Mouse (Mus musculus) T-helper 1 cell (primary cell): ENCODE results near the gene Pde4c.

Source experiments
- in situ Hi-C: fragments of 300-600 bp; cut with MboI, MseI; formaldehyde crosslinking; loops from one replicate; pipeline ENCODE4 v1.15.1; 2025; ENCODE audit warnings: high pct_unique_total_duplicates

Pde4c gene

DNA sequence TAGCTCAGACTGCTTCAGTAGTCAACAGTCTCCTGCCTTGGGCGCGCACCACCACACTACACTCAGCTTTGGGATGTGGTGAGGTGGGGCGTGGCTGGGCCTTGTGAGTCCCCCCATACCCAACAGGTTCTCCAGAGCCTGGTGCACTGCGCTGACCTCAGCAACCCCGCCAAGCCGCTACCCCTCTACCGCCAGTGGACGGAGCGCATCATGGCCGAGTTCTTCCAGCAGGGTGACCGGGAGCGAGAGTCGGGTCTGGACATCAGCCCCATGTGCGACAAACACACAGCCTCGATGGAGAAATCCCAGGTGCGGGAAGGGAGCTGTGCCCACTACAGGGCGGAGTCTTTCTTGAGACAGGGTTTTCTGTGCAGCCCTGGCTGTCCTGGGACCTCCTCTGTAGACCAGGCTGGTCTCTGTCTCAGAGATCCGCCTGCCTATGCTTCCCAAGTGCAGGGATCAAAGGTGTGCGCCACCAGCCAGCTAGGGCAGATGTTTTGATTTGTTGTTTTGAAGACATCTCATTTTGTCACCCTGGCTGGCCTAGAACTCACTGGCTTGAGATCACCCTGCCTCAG lies 25.7 kb downstream of the Pde4c start:
- in situ Hi-C loops: no loop called here

DNA sequence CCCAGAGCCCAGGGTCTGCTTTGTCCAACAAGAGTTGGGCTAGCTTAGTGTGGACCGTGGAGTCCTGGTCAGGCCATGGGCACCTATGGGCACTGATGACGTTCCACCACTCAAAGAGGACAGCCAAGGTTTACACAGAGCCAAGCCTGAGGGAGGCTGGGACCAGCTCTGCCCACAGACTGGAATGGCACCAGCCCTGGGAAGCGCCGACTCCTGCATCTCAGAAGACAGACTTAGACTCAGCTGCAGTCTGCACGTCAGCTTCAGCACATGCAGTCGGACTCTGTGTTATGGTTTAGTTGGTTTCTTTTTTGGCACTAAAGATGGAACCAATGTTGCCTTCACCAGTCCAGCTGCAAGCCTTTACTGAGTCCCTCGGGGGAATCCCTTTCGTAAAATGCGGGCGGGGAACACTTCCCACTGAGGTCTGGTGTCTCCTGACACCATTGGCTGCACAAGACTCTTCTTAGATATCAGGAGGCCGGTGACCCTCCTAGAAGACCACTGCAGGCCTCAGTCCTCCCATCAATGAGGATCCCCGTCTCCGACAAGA lies 26.7 kb downstream of the Pde4c start:
- in situ Hi-C loops: no loop called here

DNA sequence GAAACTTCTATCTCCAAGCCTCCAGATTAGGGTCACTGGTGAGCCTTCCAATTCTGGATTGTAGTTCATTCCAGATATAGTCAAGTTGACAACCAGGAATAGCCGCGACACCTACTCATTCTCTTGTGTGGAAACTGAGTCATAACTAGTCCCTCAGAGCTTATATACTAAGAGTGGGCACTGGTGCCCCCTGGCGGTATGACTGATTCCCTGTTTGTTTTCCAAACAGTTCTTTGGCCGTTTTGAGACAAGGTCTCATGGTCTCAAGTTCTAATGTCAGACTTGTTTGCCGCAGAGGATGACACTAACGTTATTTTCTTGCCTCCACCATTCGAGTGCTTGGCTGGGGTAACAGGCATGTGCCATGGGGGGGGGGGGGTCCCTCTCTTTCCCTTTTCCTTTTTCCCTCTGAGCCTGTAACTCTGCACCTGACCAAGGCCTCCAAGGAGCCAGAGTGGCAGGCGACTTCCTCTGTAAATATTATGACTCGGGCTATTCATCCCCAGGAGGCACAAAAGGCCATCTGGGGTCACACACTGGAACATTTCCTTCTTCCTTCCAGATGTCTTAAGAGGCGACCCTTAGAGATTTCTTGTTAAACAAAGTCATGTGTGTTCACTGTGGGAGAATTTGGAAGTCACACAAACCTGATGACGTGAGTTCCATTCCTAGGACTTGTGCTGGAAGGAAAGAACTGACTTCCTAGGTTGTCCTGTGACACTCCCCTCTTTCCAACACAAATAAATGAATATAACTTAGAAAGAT lies 28.7 kb downstream of the Pde4c start:
- in situ Hi-C loops: no loop called here

DNA sequence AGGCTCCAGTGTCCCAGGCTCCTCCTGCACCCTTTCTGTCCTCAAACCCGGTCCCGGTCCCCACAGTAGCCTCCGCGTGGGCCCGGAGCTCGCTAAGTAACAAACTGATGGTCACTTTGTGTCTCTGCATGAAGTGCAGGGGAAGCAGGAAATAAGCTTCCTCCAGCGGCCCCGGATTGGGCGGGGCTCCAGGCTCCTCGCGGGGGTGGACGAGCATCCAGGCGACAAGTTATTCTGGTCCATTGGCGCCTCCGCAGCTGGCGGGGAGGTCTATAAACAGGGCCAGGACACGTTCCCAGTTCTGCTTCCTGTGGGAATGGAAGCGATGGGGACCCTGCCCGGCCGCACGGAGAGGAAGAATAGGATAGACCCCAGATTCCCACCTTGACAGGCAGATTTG lies 29.6 kb downstream of the Pde4c start:
- in situ Hi-C loops: no loop called here

DNA sequence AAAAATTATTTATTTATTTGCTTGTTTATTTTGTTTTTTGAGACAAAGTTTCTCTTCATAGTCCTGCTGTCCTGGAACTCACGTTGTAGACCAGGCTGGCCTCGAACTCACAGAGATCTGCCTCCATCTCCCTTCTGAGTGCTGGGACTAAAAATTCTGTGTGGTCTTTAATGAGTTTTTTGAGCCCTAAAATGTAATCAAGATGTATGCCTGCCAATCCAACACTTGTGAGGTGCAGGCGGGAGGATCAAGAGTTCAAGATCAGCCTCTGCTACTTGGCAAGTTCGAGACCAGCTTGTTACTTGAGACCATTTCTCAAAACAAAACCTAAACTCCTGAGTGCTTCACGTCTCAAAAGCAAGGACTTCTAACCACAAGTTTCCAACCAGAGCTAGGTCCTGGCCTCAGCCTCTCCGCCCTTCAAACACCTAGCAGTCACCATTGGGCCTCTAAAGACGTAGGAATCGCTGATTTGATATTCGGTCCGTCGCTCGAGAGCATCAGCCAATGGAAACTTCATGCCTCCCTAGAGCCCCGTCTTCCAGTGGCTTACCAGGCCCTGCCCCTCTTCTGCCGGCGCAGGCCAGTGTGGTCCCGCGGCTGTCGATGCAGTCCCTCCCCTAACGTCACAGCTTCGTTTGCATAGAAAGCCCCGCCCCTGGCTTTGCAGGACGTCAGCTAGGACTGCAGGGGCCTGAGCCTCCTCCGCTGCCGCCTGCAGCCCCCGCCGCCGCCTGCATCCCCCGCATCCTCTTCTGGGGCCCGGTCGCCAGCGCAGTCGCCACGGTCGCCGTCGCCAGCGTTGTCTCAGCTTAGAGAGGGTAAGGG lies 30.7 kb downstream of the Pde4c start, which contains the start of gene Rab3a:
Gene Rab3a, plus strand, starts transcription at position 637 of the 828 bp plus-strand sequence.
- in situ Hi-C loops: no loop called here

DNA sequence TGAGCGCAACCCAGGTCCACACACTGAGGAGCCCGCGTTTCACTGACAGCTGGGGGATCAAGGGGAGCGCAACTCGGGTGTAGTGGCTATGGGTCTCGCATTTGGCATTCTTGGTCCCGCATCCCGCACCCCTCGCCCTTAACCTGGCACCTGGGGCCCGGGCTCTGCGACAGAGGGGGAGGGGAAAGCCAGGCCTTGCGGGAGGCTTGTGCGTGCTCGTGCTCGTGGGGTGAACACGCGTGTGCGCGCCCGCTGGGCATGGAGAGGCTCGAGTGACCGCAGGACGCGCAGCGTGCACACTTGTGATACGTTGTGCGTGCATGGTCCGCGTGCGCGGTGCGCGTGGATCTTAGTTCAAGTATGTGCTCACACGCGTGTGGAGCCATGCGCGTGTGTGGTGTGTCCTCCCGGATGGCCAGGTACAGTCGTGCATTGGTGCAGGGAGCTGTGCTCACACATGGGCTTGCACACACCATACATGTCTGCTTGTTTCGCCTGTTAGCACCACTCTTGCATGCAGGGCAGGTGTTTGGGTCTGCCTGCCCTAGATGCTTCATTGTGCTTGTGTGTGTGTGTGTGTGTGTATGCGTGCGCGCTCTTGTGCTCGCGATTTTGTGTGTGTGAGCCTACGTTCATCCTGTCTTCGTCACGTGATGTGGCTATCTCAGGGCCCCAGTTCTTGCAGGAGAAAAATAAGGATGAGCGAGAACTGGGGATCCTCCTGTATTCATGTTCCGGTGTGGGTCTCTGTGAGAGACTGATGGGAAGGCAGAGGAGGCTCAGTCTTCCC lies 31.5 kb downstream of the Pde4c start:
- in situ Hi-C loops: no loop called here

DNA sequence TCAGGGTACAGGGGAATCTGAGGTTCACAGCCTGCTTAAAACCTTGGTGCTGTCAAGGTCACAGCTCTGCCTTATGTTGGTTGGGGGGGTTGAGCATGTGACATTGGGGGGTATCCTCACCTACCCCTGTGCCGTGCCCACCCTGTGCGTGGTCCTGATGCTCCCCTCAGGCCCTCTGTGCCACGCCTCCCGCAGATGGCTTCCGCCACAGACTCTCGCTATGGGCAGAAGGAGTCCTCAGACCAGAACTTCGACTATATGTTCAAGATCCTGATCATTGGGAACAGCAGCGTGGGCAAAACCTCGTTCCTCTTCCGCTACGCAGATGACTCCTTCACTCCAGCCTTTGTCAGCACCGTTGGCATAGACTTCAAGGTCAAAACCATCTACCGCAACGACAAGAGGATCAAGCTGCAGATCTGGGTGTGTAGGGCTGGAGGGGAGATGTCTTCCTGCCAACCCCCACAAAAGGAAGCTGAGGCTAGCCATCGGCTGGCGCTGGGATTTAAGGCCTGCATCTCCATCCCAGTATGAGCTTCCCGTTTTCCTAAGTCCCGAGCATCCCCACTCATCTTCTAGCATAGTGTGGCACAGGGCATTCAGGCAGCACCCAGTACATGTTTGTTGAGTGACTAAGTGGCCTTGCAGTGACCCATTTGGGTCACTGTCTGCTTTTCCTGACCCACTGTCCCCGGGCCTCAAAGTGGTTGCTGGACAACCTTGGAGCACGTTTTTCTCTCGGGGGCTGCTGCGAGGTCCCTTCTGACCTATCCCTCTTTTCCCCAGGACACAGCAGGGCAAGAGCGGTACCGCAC lies 32.3 kb downstream of the Pde4c start:
- in situ Hi-C loops: no loop called here

DNA sequence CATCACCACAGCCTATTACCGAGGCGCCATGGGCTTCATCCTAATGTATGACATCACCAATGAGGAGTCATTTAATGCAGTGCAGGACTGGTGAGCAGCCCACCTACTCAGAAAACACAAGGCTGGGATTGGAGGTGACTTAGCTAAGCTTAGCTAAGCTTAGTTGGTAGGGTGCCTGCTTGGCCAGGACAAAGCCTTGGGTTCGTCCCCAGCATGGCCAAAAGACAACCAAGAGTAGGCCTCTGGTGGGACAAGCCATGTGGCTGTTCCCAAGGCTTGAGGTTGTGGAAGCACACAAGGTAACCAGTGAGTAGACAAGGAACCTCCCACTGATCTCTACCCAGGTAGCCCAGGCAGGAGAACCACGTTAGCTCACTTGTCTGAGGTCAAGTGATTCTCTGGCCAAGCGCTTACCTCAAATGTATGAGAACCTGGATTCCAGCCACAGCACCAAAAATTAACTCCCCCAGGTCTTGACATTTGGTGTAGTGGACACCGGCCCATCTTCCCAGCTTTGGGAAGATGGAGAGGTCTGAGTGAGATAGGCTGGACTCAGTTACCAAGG lies 33.0 kb downstream of the Pde4c start:
- in situ Hi-C loops: no loop called here

DNA sequence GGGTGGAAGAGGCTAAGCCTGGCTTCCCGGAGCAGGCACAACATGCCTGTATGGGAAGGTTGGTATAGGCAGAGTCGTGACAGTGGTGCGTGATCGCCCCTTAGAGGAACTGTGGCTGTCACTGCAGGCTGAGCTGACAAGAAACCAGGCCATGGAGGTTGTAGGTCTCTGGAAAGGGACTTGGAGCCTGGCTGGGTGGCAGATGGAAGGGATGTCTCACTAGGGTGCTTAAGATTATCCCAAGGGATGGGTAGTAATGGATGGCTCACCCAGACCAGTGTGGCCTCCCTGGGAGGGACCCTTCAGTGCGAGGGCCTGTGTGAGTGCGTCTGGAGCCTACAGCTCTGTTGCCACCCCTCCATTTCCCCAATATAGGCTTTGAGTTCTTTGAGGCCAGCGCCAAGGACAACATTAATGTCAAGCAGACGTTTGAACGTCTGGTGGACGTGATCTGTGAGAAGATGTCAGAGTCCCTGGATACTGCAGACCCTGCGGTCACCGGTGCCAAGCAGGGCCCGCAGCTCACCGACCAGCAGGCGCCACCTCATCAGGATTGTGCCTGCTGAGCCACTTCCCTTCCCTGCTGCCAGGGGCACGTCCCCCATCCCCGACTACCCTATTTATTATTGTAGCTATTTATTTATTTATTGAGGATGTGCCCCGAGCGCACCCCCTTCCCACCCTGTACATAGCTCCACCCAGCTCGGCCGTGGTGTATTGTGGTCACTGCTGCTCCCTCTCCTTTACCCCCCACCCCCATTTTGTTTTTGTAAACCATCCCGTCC lies 34.2 kb downstream of the Pde4c start:
- in situ Hi-C loops: no loop called here

DNA sequence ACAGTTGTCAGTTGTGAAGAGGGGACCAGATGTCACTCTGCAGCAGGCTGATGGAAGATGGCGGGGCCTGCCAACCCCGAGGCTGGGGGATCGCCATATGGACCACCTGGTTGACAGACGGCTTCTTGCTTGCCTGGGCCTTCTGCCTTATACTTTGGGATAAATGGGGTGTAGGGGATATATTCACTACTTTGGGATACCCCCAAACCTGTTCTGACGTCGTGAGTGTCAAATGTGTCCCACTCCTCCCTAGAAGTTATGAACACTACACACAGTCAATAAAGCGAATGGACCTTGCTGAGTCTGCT lies 34.7 kb downstream of the Pde4c start:
- in situ Hi-C loops: no loop called here

DNA sequence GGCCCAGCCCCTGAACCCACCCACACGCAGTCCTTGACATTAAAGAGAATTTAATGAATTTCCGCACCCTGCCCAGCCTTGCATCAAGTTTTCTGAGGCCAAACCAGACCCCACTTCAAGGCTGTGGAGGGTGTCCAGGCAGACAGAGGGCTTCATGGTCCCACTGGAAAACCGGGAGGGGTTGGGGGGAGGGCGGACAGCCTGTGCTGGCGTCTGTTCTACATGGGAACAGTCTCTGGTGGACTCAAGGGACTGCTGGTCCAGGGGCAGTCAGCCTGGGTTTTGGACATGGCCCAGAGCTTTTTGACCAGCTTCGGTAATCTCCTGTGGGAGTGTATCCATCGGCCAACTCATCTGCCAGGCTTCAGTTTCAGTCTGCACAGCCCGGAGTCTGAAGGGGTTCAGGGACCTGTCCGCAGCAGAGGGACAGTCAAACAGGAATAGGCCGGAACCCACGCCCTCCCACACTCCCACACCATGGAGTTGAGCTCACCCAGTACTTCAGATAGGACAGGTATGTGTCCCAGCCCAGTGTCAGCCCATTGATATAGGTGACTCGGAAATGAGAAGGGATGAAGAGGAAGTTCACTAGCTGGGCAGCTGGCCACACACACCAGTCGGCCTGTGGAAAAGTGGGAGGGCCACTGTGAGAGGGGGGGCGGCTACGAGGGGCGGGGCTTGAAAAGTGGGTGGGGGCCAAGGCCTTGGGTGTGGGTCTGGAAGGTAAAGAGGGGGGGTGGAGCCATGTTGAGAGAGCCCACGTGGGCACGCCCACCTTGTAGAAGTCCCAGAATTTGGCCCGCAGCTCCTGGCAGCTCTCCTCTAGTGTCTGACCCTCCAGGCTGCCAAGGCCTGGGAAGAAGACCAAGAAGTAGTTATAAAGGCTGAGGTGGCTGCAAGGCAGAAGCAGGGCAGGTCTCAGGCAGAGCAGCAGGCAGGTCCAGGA lies 35.4 kb downstream of the Pde4c start:
- in situ Hi-C loops: no loop called here

DNA sequence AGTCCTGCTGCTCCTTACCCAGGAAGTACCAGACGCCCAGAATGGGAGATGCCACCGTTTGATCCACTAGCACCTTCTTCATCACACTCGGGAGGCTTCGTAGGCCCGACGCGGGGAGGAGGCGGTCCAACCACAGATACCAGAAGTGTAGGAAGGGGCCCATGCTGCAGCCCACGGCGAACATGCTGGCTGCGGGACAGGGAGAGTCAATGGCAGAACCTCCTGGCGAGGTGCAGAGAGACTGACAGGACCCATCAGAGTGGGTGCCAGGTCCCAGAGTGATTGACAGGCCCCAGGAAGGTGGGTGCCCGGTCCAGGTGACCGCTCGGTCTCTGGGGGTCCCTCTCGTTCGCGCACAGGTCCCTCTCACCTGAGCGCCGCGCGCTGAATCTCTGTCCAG lies 36.8 kb downstream of the Pde4c start:
- in situ Hi-C loops: loop anchor here (10.0 kb wide), 1 partner anchor 46 kb away; the partner anchor contains the start of gene Gm3336

DNA sequence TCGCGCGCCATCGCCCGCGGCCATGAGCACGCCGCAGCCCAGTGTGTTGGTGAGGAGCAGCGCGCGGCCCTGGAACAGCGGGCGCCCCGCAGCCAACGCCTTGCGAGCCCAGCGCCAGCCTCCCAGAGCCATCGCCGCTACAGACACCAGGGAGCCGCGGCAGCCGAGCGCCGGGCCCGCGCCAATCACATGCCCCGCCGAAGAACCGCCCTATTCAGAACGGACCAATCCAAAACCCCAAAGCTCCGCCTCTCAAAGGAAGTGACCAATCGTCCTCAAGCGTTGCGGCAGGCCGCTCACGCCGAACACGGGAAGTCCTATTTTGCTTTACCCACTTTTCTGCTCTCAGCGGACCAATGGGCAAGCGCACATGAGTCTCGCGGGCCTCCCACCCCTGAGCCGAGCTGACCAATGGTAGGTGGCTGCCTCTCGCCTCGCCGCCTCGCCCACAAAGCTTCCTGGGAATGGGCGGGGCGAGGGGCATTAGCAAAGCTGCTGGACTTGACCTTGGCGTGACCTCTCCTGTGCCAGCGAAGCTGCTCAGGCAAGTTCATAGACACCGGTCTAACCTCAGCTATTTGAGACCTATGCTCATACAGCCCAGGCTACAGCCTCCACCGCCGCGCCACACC lies 37.4 kb downstream of the Pde4c start, which contains the start of gene Mpv17l2:
Gene Mpv17l2, minus strand, starts transcription at position 172 of the 632 bp plus-strand sequence.
- in situ Hi-C loops: loop anchor here (10.0 kb wide), 1 partner anchor 46 kb away; the partner anchor contains the start of gene Gm3336

DNA sequence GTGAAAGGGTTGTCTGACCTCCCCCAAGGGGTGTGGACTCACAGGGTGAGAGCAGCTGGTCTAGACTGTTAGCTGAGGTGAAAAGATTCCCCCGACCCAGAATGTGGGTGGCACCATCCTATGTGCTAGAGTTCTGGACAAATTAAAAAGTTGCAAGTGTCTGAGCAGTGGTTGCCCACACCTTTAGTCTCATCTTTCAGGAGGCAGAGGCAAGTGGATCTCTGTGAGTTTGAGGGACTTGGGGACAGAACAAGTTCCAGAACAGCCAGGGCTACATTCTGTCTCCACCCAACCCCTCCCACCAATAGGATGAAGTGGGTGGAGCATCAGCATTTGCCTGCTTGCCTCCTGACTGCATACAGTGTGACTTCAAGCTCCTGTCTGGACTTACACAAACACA lies 38.6 kb downstream of the Pde4c start:
- in situ Hi-C loops: loop anchor here (10.0 kb wide), 1 partner anchor 47 kb away; the partner anchor contains the start of gene Gm3336

DNA sequence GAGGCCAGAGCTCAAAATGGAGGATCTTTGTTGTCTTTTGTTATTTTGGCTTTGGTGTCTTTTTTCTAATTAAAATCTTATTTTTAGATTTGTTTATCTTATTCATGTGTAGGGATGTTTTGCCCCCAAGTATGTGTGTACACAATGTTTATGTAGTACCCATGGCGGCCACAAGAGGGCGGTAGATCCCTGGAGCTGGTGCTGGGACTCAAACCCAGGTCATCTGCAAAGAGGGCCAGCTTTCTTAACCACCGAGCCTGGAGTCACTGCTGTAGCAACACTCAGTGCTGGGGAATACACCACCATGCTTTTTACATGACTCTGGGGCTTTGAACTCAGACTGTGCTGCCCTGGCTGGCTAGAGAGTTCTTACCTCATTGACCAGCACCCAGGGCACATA lies 39.8 kb downstream of the Pde4c start:
- in situ Hi-C loops: loop anchor here (10.0 kb wide), 1 partner anchor 49 kb away; the partner anchor contains the start of gene Gm3336

DNA sequence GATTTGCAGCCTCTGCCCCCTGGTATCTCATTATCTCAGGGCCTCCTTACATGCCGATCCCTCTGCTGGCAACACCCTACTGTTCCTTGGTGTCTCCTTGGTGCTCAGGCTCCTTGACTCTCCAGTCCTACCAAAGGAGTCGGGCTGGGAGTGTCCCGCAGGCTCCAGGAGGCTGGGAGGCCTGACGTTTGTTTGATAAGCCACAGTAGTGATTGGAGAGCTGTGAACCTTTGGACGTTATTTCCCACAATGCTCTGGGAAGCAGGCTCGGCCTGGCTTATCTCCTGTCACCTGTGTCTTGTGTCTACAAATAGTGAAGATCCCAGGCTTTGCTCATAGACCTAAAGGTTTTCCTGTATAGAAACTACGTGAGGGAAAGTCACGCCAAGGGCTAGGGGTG lies 40.5 kb downstream of the Pde4c start:
- in situ Hi-C loops: loop anchor here (10.0 kb wide), 1 partner anchor 49 kb away; the partner anchor contains the start of gene Gm3336

DNA sequence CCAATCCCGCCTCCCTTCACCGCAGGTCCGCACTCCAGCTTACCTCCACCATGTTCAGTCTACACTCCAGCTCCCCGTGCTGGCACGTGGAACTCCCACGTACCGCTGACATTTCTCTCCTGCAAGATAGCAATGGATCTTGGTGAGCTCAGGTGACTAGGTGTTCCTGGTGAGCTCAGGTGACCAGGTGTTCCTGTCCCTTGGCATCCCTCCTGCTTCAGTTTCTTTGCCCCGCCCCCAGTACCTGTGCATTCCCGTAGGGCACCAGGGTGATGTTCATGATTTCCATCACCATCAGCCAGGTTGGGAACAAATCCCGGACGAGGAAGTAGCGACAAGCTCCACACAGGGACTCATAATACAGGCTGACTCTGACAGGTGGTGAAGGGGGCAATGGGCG lies 41.2 kb downstream of the Pde4c start:
- in situ Hi-C loops: loop anchor here (10.0 kb wide), 1 partner anchor 50 kb away; the partner anchor contains the start of gene Gm3336
